Mouse (Mus musculus): ENCODE results near the gene Vps26c. TPM values are rescaled to one million over a fixed set of nuclear protein-coding genes. Genes with fewer than 3 reads are reported as not detected.

Vps26c gene
- polyA plus RNA-seq, 1 experiment, result 44.9 TPM

DNA sequence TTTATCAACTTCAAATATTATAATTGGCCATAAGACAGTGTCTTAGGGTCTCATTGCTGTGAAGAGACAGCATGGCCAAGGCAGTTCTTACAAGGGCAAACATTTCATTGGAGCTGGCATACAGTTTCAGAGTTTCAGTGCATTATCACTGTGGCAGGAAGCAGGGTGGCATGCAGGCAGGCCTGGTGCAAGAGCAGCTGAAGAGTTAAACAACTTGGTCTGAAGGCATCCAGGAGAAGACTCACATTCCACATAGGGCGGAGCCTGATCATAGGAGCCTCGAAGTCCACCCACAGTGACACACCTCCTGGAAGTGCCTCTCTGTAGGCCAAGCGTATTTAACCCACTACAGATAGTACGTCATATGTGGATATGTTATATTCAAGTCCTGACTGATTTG is 60.7 kb downstream of the Vps26c start:
- no peak for TF ChIP-seq POLR2A (IDR thresholded peaks at IDR 0.05; ENCODE audit: control insufficient read depth, extremely low read depth, insufficient read depth, low read length, poor library complexity)
- Histone ChIP-seq H3K36me3 (ENCODE audit: control insufficient read depth, insufficient read depth, low read length) (peaks cover 87% of the 10 kb centered on the region), H3K27me3 (ENCODE audit: control insufficient read depth, insufficient read depth, low read length) (no peaks in the 10 kb centered on the region), H3K27ac (ENCODE audit: control insufficient read depth, insufficient read depth, low read length) (no peak overlapping the region), H3K4me3 (ENCODE audit: control insufficient read depth, insufficient read depth, low read length) (no peak overlapping the region), H3K4me1 (replicated peaks; ENCODE audit: control insufficient read depth, insufficient read depth, low read length) (no peaks in the 10 kb centered on the region)
- no peak for DNase-seq
- 91% methylated on average over 4 of the region's 4 CpGs for WGBS

DNA sequence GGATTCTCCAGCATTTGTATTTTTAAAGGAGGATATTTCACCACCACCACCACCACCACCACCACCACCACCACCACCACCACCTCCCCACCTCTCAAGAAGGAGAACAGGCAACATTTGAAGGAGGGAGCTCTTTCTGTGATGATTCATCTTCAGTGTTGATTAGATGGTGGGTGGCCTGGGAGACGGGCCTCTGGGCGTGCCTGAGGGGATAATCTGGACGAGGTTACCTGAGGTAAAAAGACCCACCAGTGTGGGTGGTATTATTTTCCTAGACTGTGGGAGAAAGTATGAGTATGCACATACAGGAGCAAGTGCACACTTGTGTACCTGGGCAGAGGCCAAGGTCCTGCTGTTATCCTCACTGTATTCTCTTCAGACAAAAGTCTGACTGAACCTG is 62.6 kb downstream of the Vps26c start:
- Histone ChIP-seq H3K4me1 (replicated peaks; ENCODE audit: control insufficient read depth, insufficient read depth, low read length) (no peaks in the 10 kb centered on the region), H3K36me3 (ENCODE audit: control insufficient read depth, insufficient read depth, low read length) (peaks cover 90% of the 10 kb centered on the region), H3K27me3 (ENCODE audit: control insufficient read depth, insufficient read depth, low read length) (no peaks in the 10 kb centered on the region), H3K4me3 (ENCODE audit: control insufficient read depth, insufficient read depth, low read length) (no peak overlapping the region), H3K27ac (ENCODE audit: control insufficient read depth, insufficient read depth, low read length) (no peak overlapping the region)
- TF ChIP-seq POLR2A (IDR thresholded peaks at IDR 0.05; ENCODE audit: control insufficient read depth, extremely low read depth, insufficient read depth, low read length, poor library complexity) (no peak), CTCF (IDR thresholded peaks at IDR 0.05; ENCODE audit: borderline replicate concordance, control insufficient read depth, extremely low read depth, insufficient read depth, low read length, poor library complexity) (no peak)
- DNase-seq, result no peak
- WGBS, result 94% methylated on average over 3 of the region's 3 CpGs

DNA sequence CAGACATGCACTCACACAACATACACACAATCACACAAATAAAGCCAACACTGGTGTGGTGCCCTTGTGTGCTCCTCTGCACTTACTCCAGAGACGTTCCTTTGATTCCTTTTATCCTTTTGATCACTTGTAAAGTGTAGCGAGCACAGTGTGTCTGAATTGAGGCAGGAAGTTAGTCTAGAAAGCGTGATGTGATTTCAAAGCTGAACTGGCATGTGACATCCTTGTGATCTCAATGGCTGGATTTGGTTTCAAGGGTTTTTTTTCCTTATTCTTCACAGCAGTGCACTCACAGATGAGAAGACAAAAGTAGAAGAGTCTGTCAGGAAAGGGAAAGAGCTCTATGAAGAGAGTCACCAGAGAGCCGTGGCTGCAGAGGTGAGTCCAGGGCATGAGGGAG is 72.5 kb downstream of the Vps26c start:
- H3K36me3 ChIP-seq (ENCODE audit: control insufficient read depth, insufficient read depth, low read length), result peaks cover 62% of the 10 kb centered on the region
- peaks cover 2% of the 10 kb centered on the region; the same call in 1 of the 2 replicates for H3K4me1 ChIP-seq (replicated peaks; ENCODE audit: control insufficient read depth, insufficient read depth, low read length)
- WGBS, result 23% methylated on average over 4 of the region's 4 CpGs
- H3K27me3 ChIP-seq (ENCODE audit: control insufficient read depth, insufficient read depth, low read length), result no peaks in the 10 kb centered on the region
- no peak overlapping the region for H3K4me3 ChIP-seq (ENCODE audit: control insufficient read depth, insufficient read depth, low read length)
- H3K27ac ChIP-seq (ENCODE audit: control insufficient read depth, insufficient read depth, low read length), result no peak overlapping the region; the same call in 1 of the 2 replicates
- no peak for TF ChIP-seq CTCF (IDR thresholded peaks at IDR 0.05; ENCODE audit: borderline replicate concordance, control insufficient read depth, extremely low read depth, insufficient read depth, low read length, poor library complexity)
- no peak for TF ChIP-seq POLR2A (IDR thresholded peaks at IDR 0.05; ENCODE audit: control insufficient read depth, extremely low read depth, insufficient read depth, low read length, poor library complexity)
- no peak for DNase-seq

DNA sequence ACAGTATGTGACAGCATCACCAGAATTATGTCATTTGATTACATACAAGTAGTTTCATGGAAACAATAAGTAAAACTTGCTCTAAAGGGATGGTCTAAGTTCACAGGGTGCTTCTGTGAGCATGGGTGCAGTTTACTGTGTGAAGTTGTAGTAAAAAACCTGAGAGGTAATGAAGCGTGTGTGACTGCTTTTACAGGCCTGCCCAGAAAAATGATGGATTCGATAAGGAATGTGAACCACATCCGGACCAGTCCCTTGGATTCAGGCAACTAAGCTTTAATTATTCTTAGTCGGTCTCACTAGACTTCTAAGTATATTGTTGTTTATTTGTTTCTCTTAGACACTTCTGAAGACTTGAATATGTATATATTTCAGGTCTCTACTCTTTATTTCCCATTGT is 73.9 kb downstream of the Vps26c start:
- DNase-seq, result no peak
- Histone ChIP-seq H3K4me1 (replicated peaks; ENCODE audit: control insufficient read depth, insufficient read depth, low read length) (peaks cover 2% of the 10 kb centered on the region; the same call in 1 of the 2 replicates), H3K36me3 (ENCODE audit: control insufficient read depth, insufficient read depth, low read length) (peaks cover 60% of the 10 kb centered on the region), H3K27me3 (ENCODE audit: control insufficient read depth, insufficient read depth, low read length) (no peaks in the 10 kb centered on the region), H3K27ac (ENCODE audit: control insufficient read depth, insufficient read depth, low read length) (no peak overlapping the region), H3K4me3 (ENCODE audit: control insufficient read depth, insufficient read depth, low read length) (no peak overlapping the region)
- TF ChIP-seq POLR2A (IDR thresholded peaks at IDR 0.05; ENCODE audit: control insufficient read depth, extremely low read depth, insufficient read depth, low read length, poor library complexity), result no peak
- TF ChIP-seq CTCF (IDR thresholded peaks at IDR 0.05; ENCODE audit: borderline replicate concordance, control insufficient read depth, extremely low read depth, insufficient read depth, low read length, poor library complexity), result no peak
- WGBS, result 97% methylated on average over 4 of the region's 4 CpGs

DNA sequence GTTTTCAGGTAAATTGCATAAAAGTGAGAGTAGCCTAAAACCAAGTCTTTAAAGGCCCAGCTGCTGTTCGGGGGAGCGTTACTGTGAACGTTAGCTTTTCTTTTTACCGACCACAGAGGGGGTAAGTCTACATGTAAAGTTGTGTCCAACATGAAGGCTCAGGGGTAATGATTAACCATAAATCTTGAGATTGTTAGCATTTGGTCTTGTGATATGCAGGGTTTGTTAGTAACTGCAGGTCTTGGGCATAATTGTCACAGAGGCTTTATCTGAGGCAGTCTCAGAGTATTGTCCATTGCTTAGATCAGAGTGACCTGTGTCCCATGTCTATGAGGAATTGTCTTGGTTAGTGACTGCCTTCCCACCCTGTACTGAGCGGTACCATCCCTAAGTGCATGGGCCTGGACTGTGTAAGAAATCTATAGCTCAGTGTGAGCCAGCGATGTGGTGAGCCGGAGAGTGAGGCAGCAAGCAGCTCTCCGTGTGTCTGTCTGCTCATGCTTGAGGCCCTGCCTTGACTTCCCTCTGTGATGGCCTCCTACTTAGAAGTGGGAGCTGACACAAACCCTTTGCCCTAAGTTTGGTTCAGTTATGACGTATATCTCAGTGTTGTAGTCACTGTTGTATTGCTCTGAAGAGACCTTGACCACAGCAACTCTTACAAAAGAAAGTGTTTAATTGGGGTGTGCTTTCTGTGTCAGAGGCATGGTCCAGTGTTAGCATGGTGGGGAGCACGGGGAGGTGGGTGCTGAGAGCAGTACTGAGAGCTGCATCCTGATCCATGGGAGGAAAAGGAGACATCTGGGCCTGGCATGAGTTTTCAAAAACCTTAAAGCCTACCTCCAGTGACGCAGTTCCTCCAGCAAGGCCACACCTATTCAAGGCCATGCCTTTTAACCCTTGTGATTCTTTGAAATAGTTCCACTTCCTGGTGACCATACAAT is 74.8 kb downstream of the Vps26c start:
- Histone ChIP-seq H3K4me1 (replicated peaks; ENCODE audit: control insufficient read depth, insufficient read depth, low read length) (peaks cover 2% of the 10 kb centered on the region; the same call in 1 of the 2 replicates), H3K36me3 (ENCODE audit: control insufficient read depth, insufficient read depth, low read length) (peaks cover 50% of the 10 kb centered on the region), H3K27me3 (ENCODE audit: control insufficient read depth, insufficient read depth, low read length) (no peaks in the 10 kb centered on the region), H3K4me3 (ENCODE audit: control insufficient read depth, insufficient read depth, low read length) (no peak overlapping the region), H3K27ac (ENCODE audit: control insufficient read depth, insufficient read depth, low read length) (no peak overlapping the region)
- TF ChIP-seq POLR2A (IDR thresholded peaks at IDR 0.05; ENCODE audit: control insufficient read depth, extremely low read depth, insufficient read depth, low read length, poor library complexity) (no peak), CTCF (IDR thresholded peaks at IDR 0.05; ENCODE audit: borderline replicate concordance, control insufficient read depth, extremely low read depth, insufficient read depth, low read length, poor library complexity) (no peak)
- no peak for DNase-seq
- WGBS, result 98% methylated on average over 11 of the region's 11 CpGs

DNA sequence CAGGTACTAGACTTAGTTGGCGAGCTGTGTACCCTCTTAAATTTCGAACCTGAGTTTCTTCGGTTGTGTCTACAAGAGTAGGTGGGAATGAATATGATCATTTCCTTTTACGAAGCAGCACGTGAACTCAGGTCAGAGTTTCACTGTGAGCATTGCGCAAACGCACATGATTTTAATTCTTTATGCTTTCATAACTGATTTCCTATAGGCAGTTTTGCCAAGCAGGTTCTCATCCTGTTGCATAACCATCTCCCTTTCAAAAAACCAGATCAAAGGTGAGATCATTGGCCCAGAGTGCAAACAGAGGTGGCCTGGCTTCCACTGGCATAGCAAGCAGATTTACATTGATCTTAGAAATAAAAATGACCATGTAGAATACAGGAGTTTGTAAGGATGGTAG is 77.0 kb downstream of the Vps26c start:
- Histone ChIP-seq H3K4me1 (replicated peaks; ENCODE audit: control insufficient read depth, insufficient read depth, low read length) (peaks cover 2% of the 10 kb centered on the region; the same call in 1 of the 2 replicates), H3K4me3 (ENCODE audit: control insufficient read depth, insufficient read depth, low read length) (no peak overlapping the region), H3K27ac (ENCODE audit: control insufficient read depth, insufficient read depth, low read length) (no peak overlapping the region), H3K27me3 (ENCODE audit: control insufficient read depth, insufficient read depth, low read length) (no peaks in the 10 kb centered on the region), H3K36me3 (ENCODE audit: control insufficient read depth, insufficient read depth, low read length) (peaks cover 38% of the 10 kb centered on the region)
- WGBS, result 98% methylated on average over 7 of the region's 7 CpGs
- no peak for DNase-seq
- no peak for TF ChIP-seq POLR2A (IDR thresholded peaks at IDR 0.05; ENCODE audit: control insufficient read depth, extremely low read depth, insufficient read depth, low read length, poor library complexity)
- no peak for TF ChIP-seq CTCF (IDR thresholded peaks at IDR 0.05; ENCODE audit: borderline replicate concordance, control insufficient read depth, extremely low read depth, insufficient read depth, low read length, poor library complexity)

Measured in thymus, adult 2 months (tissue).